Mouse (Mus musculus) liver, postnatal 0 days (tissue): ENCODE measurements at regions not wholly inside any gene's neighbourhood (a gene's known extent, or its start where the extent isn't known, plus 50 kb on each side); places are given as distances from the start of the nearest gene placed in this dataset.

ENCODE experiments used
- ATAC-seq: fragments of 200-750 bp; cut with Nextera tagmentation; 2 replicates; pipeline ENCODE4 v1.8.0; 2017; ENCODE audit warnings: mild to moderate bottlenecking, moderate library complexity
- DNase-seq: peaks from one replicate; pipeline ENCODE4 v3.0.0-alpha.2; 2016
- H3K27ac ChIP-seq: fragments of 300-500 bp; sonication (generic); 2 replicates; pipeline ENCODE4 v1.5.1; 2014; ENCODE audit warnings: antibody characterized with exemption, moderate library complexity, mild to moderate bottlenecking, low read depth
- H3K27me3 ChIP-seq: fragments of 300-500 bp; sonication (generic); 2 replicates; pipeline ENCODE4 v1.6.1; 2014; ENCODE audit warnings: low read length, control low read depth, mixed read lengths; ENCODE audit not compliant: insufficient read depth
- H3K36me3 ChIP-seq: fragments of 300-500 bp; sonication (generic); replicated peaks from 2 replicates; pipeline ENCODE4 v1.6.1; 2014; ENCODE audit warnings: mild to moderate bottlenecking, control low read depth, low read length, moderate library complexity, mixed read lengths; ENCODE audit not compliant: insufficient read depth
- H3K4me1 ChIP-seq: fragments of 300-500 bp; sonication (generic); 2 replicates; pipeline ENCODE4 v1.6.1; 2014; ENCODE audit warnings: antibody characterized with exemption, mild to moderate bottlenecking, control low read depth; ENCODE audit not compliant: insufficient read depth
- H3K4me2 ChIP-seq: fragments of 300-500 bp; sonication (generic); 2 replicates; pipeline ENCODE4 v1.6.1; 2014; ENCODE audit warnings: low read depth, mild to moderate bottlenecking, low read length, moderate library complexity, mixed read lengths
- H3K4me3 ChIP-seq: fragments of 300-500 bp; sonication (generic); 2 replicates; pipeline ENCODE4 v1.5.1; 2014; ENCODE audit warnings: low read depth, low read length
- H3K9ac ChIP-seq: fragments of 300-500 bp; sonication (generic); replicated peaks from 2 replicates; pipeline ENCODE4 v1.6.1; 2014; ENCODE audit warnings: mild to moderate bottlenecking, moderate library complexity
- H3K9me3 ChIP-seq: fragments of 300-500 bp; sonication (generic); 2 replicates; pipeline ENCODE4 v1.6.1; 2016; ENCODE audit warnings: mild to moderate bottlenecking, control low read depth, low read length, mixed read lengths
- CTCF ChIP-seq: sonication (generic); IDR thresholded peaks from 2 replicates; pipeline ENCODE4 v1.5.1; 2016; ENCODE audit warnings: antibody characterized with exemption, low read depth
- EP300 ChIP-seq: IDR thresholded peaks from 2 replicates; pipeline ENCODE4 v1.6.1; 2016; ENCODE audit warnings: antibody characterized with exemption, low read depth, mild to moderate bottlenecking
- WGBS: fragments of 180-500 bp; shearing (Covaris S2); extraction: QIAGEN DNeasy Blood & Tissue Kit; methylation state at CpG from one replicate; pipeline ENCODE4 v1.1.7; 2014; ENCODE audit not compliant: insufficient replicate concordance; 5-methylcytosine and 5-hydroxymethylcytosine counted together

GRCm38 (mm10) chr13:111962155-111962554, 153.4 kb upstream of the Map3k1 start:
- H3K27ac ChIP-seq, result no peak overlapping the region
- no peaks in the 10 kb centered on the region for H3K36me3 ChIP-seq
- 0 out of 2 replicates have a peak, but pooled peaks cover 5% of the 10 kb centered on the region for H3K27me3 ChIP-seq
- H3K9ac ChIP-seq, result no peak overlapping the region
- peaks cover 24% of the 10 kb centered on the region for H3K4me1 ChIP-seq
- H3K4me3 ChIP-seq, result no peak overlapping the region
- H3K4me2 ChIP-seq, result no peak overlapping the region
- TF ChIP-seq CTCF (no peak), EP300 (no peak)
- H3K9me3 ChIP-seq, result no peaks in the 10 kb centered on the region
- no peak for DNase-seq
- 94% methylated on average over 4 of the region's 4 CpGs for WGBS
- ATAC-seq, result no peak

- ATAC-seq (peak; percentile 25; the same call in 1 of the 2 replicates), DNase-seq (no peak)
- Histone ChIP-seq H3K9ac (no peak overlapping the region), H3K27me3 (peaks cover 8% of the 10 kb centered on the region; the same call in 1 of the 2 replicates), H3K4me3 (no peak overlapping the region), H3K36me3 (no peaks in the 10 kb centered on the region), H3K4me2 (no peak overlapping the region), H3K9me3 (no peaks in the 10 kb centered on the region), H3K4me1 (peaks cover 16% of the 10 kb centered on the region), H3K27ac (no peak overlapping the region)
- WGBS, result 60% methylated on average over 6 of the region's 6 CpGs
- TF ChIP-seq CTCF (no peak), EP300 (no peak)
These were observed 157.3 kb upstream of the Map3k1 start for GRCm38 (mm10) chr13:111966113-111966512.

- peaks cover 16% of the 10 kb centered on the region for H3K4me1 ChIP-seq
- no peak for DNase-seq
- H3K27ac ChIP-seq, result no peak overlapping the region
- 46% methylated on average over 3 of the region's 3 CpGs for WGBS
- no peak overlapping the region for H3K4me3 ChIP-seq
- TF ChIP-seq CTCF (no peak), EP300 (no peak)
- H3K9ac ChIP-seq, result no peak overlapping the region
- H3K9me3 ChIP-seq, result no peaks in the 10 kb centered on the region
- H3K27me3 ChIP-seq, result peaks cover 8% of the 10 kb centered on the region; the same call in 1 of the 2 replicates
- no peaks in the 10 kb centered on the region for H3K36me3 ChIP-seq
- H3K4me2 ChIP-seq, result no peak overlapping the region
- ATAC-seq, result no peak
These were observed 157.8 kb upstream of the Map3k1 start for GRCm38 (mm10) chr13:111966627-111967026.

DNA sequence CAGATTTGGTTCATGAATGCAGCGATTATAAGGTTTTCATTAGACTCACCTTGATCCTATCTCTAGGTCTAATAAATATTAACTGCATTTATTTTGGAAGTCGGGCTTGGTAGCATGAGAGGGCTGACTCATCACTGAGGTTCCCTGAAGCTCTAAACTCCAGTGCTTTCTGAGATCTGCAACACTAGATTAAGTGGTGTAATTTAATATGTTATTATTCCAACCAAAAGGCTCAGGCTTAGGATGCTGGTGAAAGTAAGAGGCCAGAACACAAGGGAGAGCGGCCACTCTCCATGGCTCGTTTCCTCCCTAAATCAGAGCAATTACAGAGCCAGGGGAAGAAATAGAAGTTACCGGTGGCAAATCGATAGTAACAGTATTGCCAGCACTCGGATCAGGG, 159.4 kb upstream of the Map3k1 start:
- peaks cover 16% of the 10 kb centered on the region for H3K4me1 ChIP-seq
- H3K27me3 ChIP-seq, result peaks cover 8% of the 10 kb centered on the region; the same call in 1 of the 2 replicates
- H3K4me2 ChIP-seq, result no peak overlapping the region
- WGBS, result 69% methylated on average over 7 of the region's 7 CpGs
- DNase-seq (no peak), ATAC-seq (no peak)
- no peaks in the 10 kb centered on the region for H3K9me3 ChIP-seq
- H3K4me3 ChIP-seq, result no peak overlapping the region
- TF ChIP-seq CTCF (no peak), EP300 (no peak)
- no peak overlapping the region for H3K9ac ChIP-seq
- no peak overlapping the region for H3K27ac ChIP-seq
- no peaks in the 10 kb centered on the region for H3K36me3 ChIP-seq

DNA sequence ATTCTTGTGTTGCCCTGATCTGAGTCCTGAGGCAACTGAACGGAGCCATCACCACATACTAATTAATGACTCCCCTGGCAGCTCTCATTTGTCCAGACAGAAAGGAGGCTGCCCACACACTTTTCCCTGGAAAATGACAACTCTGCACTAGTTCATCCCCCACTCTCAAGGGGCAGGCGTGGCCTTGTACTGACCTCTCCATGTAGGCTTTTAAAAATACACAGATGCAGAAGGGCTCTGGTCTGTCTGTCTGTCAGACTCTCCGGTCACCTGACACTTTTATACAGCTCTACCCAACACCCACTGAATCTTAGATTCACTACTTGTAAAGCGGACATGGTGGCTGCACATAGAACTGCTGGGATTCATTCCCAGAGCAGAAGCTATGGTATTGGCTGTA, 165.5 kb upstream of the Map3k1 start:
- TF ChIP-seq CTCF (no peak), EP300 (no peak)
- no peak overlapping the region for H3K9ac ChIP-seq
- DNase-seq, result no peak
- H3K4me3 ChIP-seq, result no peak overlapping the region
- no peak overlapping the region for H3K4me2 ChIP-seq
- no peak for ATAC-seq
- H3K9me3 ChIP-seq, result no peaks in the 10 kb centered on the region
- peaks cover 4% of the 10 kb centered on the region; the same call in 1 of the 2 replicates for H3K4me1 ChIP-seq
- 82% methylated on average over 4 of the region's 4 CpGs for WGBS
- no peaks in the 10 kb centered on the region; the same call in 1 of the 2 replicates for H3K27me3 ChIP-seq
- no peaks in the 10 kb centered on the region for H3K36me3 ChIP-seq
- no peak overlapping the region for H3K27ac ChIP-seq

DNA sequence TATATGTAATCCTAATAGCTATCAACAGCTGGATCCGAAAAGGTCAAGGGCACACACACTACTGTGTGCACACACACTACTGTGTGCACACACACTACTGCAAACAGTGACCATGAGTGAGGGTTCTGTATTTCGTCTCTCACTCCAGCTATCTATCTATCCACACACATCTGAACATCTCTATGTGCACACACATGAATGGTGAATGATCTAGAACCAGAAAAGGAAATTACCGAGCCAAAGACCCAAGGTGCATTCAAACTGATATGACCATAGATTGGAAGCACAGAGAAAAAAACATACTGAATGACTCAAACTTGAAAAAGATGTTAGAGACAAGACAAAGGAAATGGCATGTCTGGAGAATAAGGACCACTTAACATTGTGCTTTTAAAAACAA, 166.8 kb upstream of the Map3k1 start:
- ATAC-seq (0 out of 2 replicates have a peak, but pooled peaks have one; percentile 23), DNase-seq (no peak)
- Histone ChIP-seq H3K36me3 (no peaks in the 10 kb centered on the region), H3K4me1 (peaks cover 10% of the 10 kb centered on the region), H3K9ac (no peak overlapping the region), H3K27ac (no peak overlapping the region), H3K9me3 (no peaks in the 10 kb centered on the region), H3K4me3 (no peak overlapping the region), H3K27me3 (no peaks in the 10 kb centered on the region), H3K4me2 (no peak overlapping the region)
- 63% methylated on average over 3 of the region's 3 CpGs for WGBS
- no peak for TF ChIP-seq CTCF
- peak; percentile 79 for TF ChIP-seq EP300
